In the genomic region with DNA sequence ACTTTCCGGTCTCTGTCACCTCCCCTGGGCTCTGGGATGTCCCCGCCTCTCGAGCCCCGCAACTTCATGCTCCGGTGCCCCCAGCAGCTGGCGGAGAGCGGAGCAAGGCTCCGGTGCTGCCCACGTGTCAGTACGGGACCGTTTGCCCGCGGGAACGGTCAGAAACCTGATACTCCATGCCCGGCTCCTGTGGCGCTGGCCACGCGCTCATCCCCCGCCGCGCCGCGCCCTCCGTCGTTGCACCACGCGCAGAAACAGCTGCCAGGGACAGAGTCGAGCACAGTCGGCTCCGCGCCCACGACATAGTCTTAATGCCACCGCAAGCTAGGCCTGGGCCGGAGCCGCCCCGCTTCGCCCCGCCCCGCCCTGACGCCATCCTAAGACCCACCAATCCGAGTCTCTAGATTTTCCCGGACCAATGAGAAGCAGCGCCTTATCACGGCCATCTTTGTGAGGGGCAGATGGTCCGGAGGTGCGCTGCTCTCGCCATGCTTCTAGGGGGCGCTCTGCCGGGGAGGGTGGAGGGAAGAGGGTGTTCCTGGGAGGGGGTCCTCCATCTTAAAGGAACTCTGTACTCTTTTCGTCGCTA, we compare ENCODE assay signal across 7 mouse cellular contexts. TPM values are rescaled to one million over a fixed set of nuclear protein-coding genes. Genes with fewer than 3 reads are reported as not detected.
DNase-seq lines count a peak whose midpoint lies in the region; ATAC-seq lines count a peak whose summit lies in the region.

No protein-coding gene starts in this region.

- DNase-seq in adrenal gland, adult (ENCODE audit: inconsistent age in 2 of 2, low spot score in 1 of 2), result peak; percentile 96 to 99
- peak; percentile 99 for DNase-seq in embryo, embryonic 10.5 days (ENCODE audit: low spot score)
- DNase-seq in gastrocnemius, postnatal 25 days, result peak; percentile 98
- peak; percentile 92 to 97 for DNase-seq in left cerebral cortex, postnatal 25 days (ENCODE audit: low spot score in 2 of 2)
- peak; percentile 96 for DNase-seq in midbrain, embryonic 10.5 days (ENCODE audit: low spot score)
- DNase-seq in right cerebral cortex, postnatal 4 days, result peak; percentile 97

- H3K9ac ChIP-seq in intestine, embryonic 15.5 days, result peak overlapping the region; percentile 86

- peaks cover 28% of the 10 kb centered on the region for H3K4me1 ChIP-seq in intestine, embryonic 15.5 days (replicated peaks)
- H3K4me1 ChIP-seq in midbrain, embryonic 10.5 days, result peaks cover 40% of the 10 kb centered on the region

- no peaks in the 10 kb centered on the region for H3K9me3 ChIP-seq in intestine, embryonic 15.5 days
- no peaks in the 10 kb centered on the region for H3K9me3 ChIP-seq in midbrain, embryonic 10.5 days (replicated peaks)

- no peaks in the 10 kb centered on the region for H3K36me3 ChIP-seq in intestine, embryonic 15.5 days
- peaks cover 5% of the 10 kb centered on the region; the same call in 1 of the 2 replicates for H3K36me3 ChIP-seq in midbrain, embryonic 10.5 days

- ATAC-seq in intestine, embryonic 15.5 days, result peak; percentile 98

- peak overlapping the region; percentile 85 for H3K4me2 ChIP-seq in intestine, embryonic 15.5 days (replicated peaks)

- under 1% methylated on average over 51 of the region's 51 CpGs for WGBS in intestine, embryonic 15.5 days
- whole genome bisulfite sequencing in midbrain, embryonic 10.5 days, result under 1% methylated on average over 51 of the region's 51 CpGs

- H3K27ac ChIP-seq in intestine, embryonic 15.5 days, result peak overlapping the region; percentile 79
- H3K27ac ChIP-seq in midbrain, embryonic 10.5 days (replicated peaks), result peak overlapping the region; percentile 91

- no peaks in the 10 kb centered on the region for H3K27me3 ChIP-seq in intestine, embryonic 15.5 days (replicated peaks)
- H3K27me3 ChIP-seq in midbrain, embryonic 10.5 days (ENCODE audit: low read depth, poor library complexity, severe bottlenecking), result no peaks in the 10 kb centered on the region

- intact Hi-C loops in left cerebral cortex, postnatal 25 days (cut with DNase I), result no loop called here

- peak overlapping the region; percentile 79 for H3K4me3 ChIP-seq in intestine, embryonic 15.5 days (replicated peaks)
- peak overlapping the region; percentile 90 for H3K4me3 ChIP-seq in midbrain, embryonic 10.5 days

RNA-seq across cellular contexts. Expression of a gene that starts 10.0 kb away (rescaled TPM):
- total RNA-seq in gastrocnemius, postnatal 25 days (2021), result 1 to 10 TPM; 3.9 to 4.7 TPM
- polyA plus RNA-seq in intestine, embryonic 15.5 days (2015; fragmentation: Nextera tagmentation; extraction: Ambion mirVana), result 30.1 and 35.5 TPM in 2 replicates
- total RNA-seq in left cerebral cortex, postnatal 25 days (2021), result 1 to 10 TPM; 7.1 to 9.4 TPM
- 25.6 and 27.9 TPM in 2 replicates for polyA plus RNA-seq in midbrain, embryonic 10.5 days (2016; fragmentation: Nextera tagmentation; extraction: Ambion mirVana)

RNA-seq across cellular contexts. Expression of a gene that starts 19.0 kb away (rescaled TPM):
- total RNA-seq in gastrocnemius, postnatal 25 days (2021), result 10 to 100 TPM; 17.2 to 20.0 TPM
- polyA plus RNA-seq in intestine, embryonic 15.5 days (2015; fragmentation: Nextera tagmentation; extraction: Ambion mirVana), result 95.7 and 99.6 TPM in 2 replicates
- 100 to 1,000 TPM; 114 to 118 TPM for total RNA-seq in left cerebral cortex, postnatal 25 days (2021)
- polyA plus RNA-seq in midbrain, embryonic 10.5 days (2016; fragmentation: Nextera tagmentation; extraction: Ambion mirVana), result 119 and 132 TPM in 2 replicates

RNA-seq across cellular contexts. Expression of a gene that starts 26.9 kb away (rescaled TPM):
- total RNA-seq in gastrocnemius, postnatal 25 days (2021), result 1 to 10 TPM; 4.2 to 8.4 TPM
- 27.8 and 28.6 TPM in 2 replicates for polyA plus RNA-seq in intestine, embryonic 15.5 days (2015; fragmentation: Nextera tagmentation; extraction: Ambion mirVana)
- total RNA-seq in left cerebral cortex, postnatal 25 days (2021), result 10 to 100 TPM; 27.8 to 30.8 TPM
- polyA plus RNA-seq in midbrain, embryonic 10.5 days (2016; fragmentation: Nextera tagmentation; extraction: Ambion mirVana), result 26.7 and 33.6 TPM in 2 replicates

RNA-seq across cellular contexts. Expression of a gene that starts 46.9 kb away (rescaled TPM):
- total RNA-seq in gastrocnemius, postnatal 25 days (2021), result not detected
- 0.13 and 0.34 TPM in 2 replicates for polyA plus RNA-seq in intestine, embryonic 15.5 days (2015; fragmentation: Nextera tagmentation; extraction: Ambion mirVana)
- total RNA-seq in left cerebral cortex, postnatal 25 days (2021), result 1 to 10 TPM; 2.3 to 2.4 TPM
- polyA plus RNA-seq in midbrain, embryonic 10.5 days (2016; fragmentation: Nextera tagmentation; extraction: Ambion mirVana), result 0.94 and 2.1 TPM in 2 replicates

RNA-seq across cellular contexts. Expression of a gene that starts 47.5 kb away (rescaled TPM):
- 10 to 100 TPM; 28.0 to 30.7 TPM for total RNA-seq in gastrocnemius, postnatal 25 days (2021)
- polyA plus RNA-seq in intestine, embryonic 15.5 days (2015; fragmentation: Nextera tagmentation; extraction: Ambion mirVana), result 62.6 and 63.2 TPM in 2 replicates
- 10 to 100 TPM; 21.9 to 25.0 TPM for total RNA-seq in left cerebral cortex, postnatal 25 days (2021)
- 25.6 and 29.2 TPM in 2 replicates for polyA plus RNA-seq in midbrain, embryonic 10.5 days (2016; fragmentation: Nextera tagmentation; extraction: Ambion mirVana)

Comparison
In these comparisons a context has a peak if more than half of its experiments do, and no peak if none do; other contexts are left out.
1. Peak in every context shown above with its lines: DNase-seq, ATAC-seq, H3K4me3 ChIP-seq and H3K27ac ChIP-seq.
2. RNA of a gene that starts 19.0 kb away (total RNA-seq): 114 to 118 TPM in left cerebral cortex, postnatal 25 days; 17.2 to 20.0 TPM in gastrocnemius, postnatal 25 days; every median in the first group is over 4 times any median in the second.